ENCODE assay signal across 17 mouse cellular contexts in the genomic region with DNA sequence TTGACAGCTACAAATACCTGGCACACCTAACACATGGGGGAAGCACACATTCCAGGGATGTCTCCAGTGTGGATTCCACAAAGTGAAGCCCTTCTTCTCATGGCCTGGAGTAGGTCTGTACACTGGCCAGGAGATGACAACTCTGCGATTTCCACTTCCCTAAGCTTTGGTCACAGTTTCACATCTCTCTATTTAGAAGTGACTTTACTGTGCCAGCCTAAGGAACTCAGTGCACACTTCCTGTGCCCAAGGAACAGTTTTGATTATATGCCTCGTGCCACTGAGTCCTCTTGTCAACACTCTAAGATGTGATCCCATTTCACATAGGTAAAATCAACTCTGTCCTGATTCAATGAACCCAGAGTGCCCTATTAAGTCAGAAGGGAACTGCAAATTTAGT. TPM values are rescaled to one million over a fixed set of nuclear protein-coding genes. Genes with fewer than 3 reads are reported as not detected.
DNase-seq lines count a peak whose midpoint lies in the region; ATAC-seq and TF ChIP-seq lines count a peak whose summit lies in the region.
"Had no signal": no experiment of that assay in that cellular context is flagged by ENCODE, and none has a peak within 500 bp of the region (broad histone marks: within the 10 kb centered on the region; RNA-seq: fewer than 3 reads in every experiment).

No protein-coding gene starts in this region.

- no peak for ATAC-seq in lung, postnatal 0 days
- ATAC-seq: intestine, postnatal 0 days; midbrain, embryonic 16.5 days had no signal

- TF ChIP-seq EP300 in heart, adult 2 months (IDR thresholded peaks at IDR 0.05; ENCODE audit: insufficient read depth, low read depth, low read length) = no peak
- TF ChIP-seq EP300 in lung, postnatal 0 days (IDR thresholded peaks at IDR 0.05) = no peak

- H3K27me3 ChIP-seq in heart, adult 2 months (ENCODE audit: control insufficient read depth, insufficient read depth, low read length) = no peaks in the 10 kb centered on the region
- no peaks in the 10 kb centered on the region for H3K27me3 ChIP-seq in lung, postnatal 0 days (replicated peaks; ENCODE audit: insufficient read depth, low read length)
- no peaks in the 10 kb centered on the region for H3K27me3 ChIP-seq in megakaryocyte, embryonic 14.5 days (replicated peaks)
- H3K27me3 ChIP-seq: hindbrain, embryonic 12.5 days; limb, embryonic 12.5 days; lung, embryonic 15.5 days had no signal

- H3K79me2 ChIP-seq in heart, adult 2 months (replicated peaks; ENCODE audit: control insufficient read depth, insufficient read depth, low read length) = peaks cover 16% of the 10 kb centered on the region

- no peak overlapping the region for H3K9ac ChIP-seq in heart, adult 2 months (ENCODE audit: low read depth, low read length)
- no peak overlapping the region for H3K9ac ChIP-seq in lung, postnatal 0 days (replicated peaks; ENCODE audit: low read depth)
- H3K9ac ChIP-seq: hindbrain, embryonic 12.5 days; limb, embryonic 12.5 days; lung, embryonic 15.5 days had no signal

- H3K4me3 ChIP-seq in heart, adult 2 months = no peak overlapping the region
- H3K4me3 ChIP-seq in lung, postnatal 0 days (ENCODE audit: low read depth, low read length) = no peak overlapping the region
- H3K4me3 ChIP-seq in bone marrow macrophage, adult 2 months (ENCODE audit: insufficient read depth, low read length) = no peak overlapping the region
- H3K4me3 ChIP-seq in megakaryocyte, embryonic 14.5 days (replicated peaks) = peak overlapping the region; percentile 24
- H3K4me3 ChIP-seq: hindbrain, embryonic 12.5 days; limb, embryonic 12.5 days; lung, embryonic 15.5 days had no signal

- 35% methylated on average over 2 of the region's 2 CpGs for WGBS in heart, adult 2 months
- whole genome bisulfite sequencing in lung, postnatal 0 days = 45% methylated on average over 2 of the region's 2 CpGs

- no peaks in the 10 kb centered on the region for H3K9me3 ChIP-seq in lung, postnatal 0 days (ENCODE audit: low read length)
- H3K9me3 ChIP-seq in megakaryocyte, embryonic 14.5 days = no peaks in the 10 kb centered on the region
- H3K9me3 ChIP-seq: hindbrain, embryonic 12.5 days; limb, embryonic 12.5 days; lung, embryonic 15.5 days had no signal

- no peak for TF ChIP-seq CTCF in heart, adult 2 months (IDR thresholded peaks at IDR 0.05)
- TF ChIP-seq CTCF in lung, postnatal 0 days (IDR thresholded peaks at IDR 0.05) = no peak
- TF ChIP-seq CTCF in bone marrow macrophage, adult 2 months (IDR thresholded peaks at IDR 0.05; ENCODE audit: low read depth, low read length) = no peak

- peak overlapping the region; percentile 42 for H3K27ac ChIP-seq in heart, adult 2 months
- peak overlapping the region; percentile 43; the same call in 1 of the 2 replicates for H3K27ac ChIP-seq in lung, postnatal 0 days (ENCODE audit: low read length)
- H3K27ac ChIP-seq in bone marrow macrophage, adult 2 months (ENCODE audit: insufficient read depth, low read depth, low read length) = peak overlapping the region; percentile 76
- H3K27ac ChIP-seq: hindbrain, embryonic 12.5 days; limb, embryonic 12.5 days had no signal

- TF ChIP-seq POLR2A in heart, adult 2 months (IDR thresholded peaks at IDR 0.05; ENCODE audit: insufficient read depth, low read depth, low read length) = no peak; the same call in 1 of the 2 replicates
- TF ChIP-seq POLR2A in bone marrow macrophage, adult 2 months (IDR thresholded peaks at IDR 0.05; ENCODE audit: borderline replicate concordance, low read depth, low read length) = no peak

- intact Hi-C loops in heart, adult 2 months (cut with DNase I) = loop anchor here (10.0 kb wide), 1 partner anchor 204 kb away; a partner anchor contains a TSS
- intact Hi-C loops in heart, postnatal 36 days (cut with DNase I) = no loop called here

- DNase-seq in heart, adult 2 months = no peak
- no peak for DNase-seq in heart, postnatal 36 days
- no peak for DNase-seq in lung, postnatal 0 days (ENCODE audit: low spot score)
- no peak for DNase-seq in lung, postnatal 14 days
- DNase-seq in left cerebral cortex, adult 8-10 months (ENCODE audit: low spot score in 2 of 2) = no peak
- DNase-seq in cerebellum, adult 11 months = no peak
- DNase-seq: adrenal gland, postnatal 14 days; cerebellum, adult 2 months; kidney, postnatal 14 days; right cerebral cortex, adult 18-20 months had no signal

- no peak overlapping the region for H3K4me2 ChIP-seq in lung, postnatal 0 days (replicated peaks; ENCODE audit: low read depth, low read length)
- H3K4me2 ChIP-seq: hindbrain, embryonic 12.5 days; limb, embryonic 12.5 days; lung, embryonic 15.5 days had no signal

- peaks cover 39% of the 10 kb centered on the region for H3K36me3 ChIP-seq in heart, adult 2 months (ENCODE audit: control insufficient read depth, insufficient read depth, low read length)
- H3K36me3 ChIP-seq in lung, postnatal 0 days (ENCODE audit: insufficient read depth, low read length) = no peaks in the 10 kb centered on the region
- H3K36me3 ChIP-seq in megakaryocyte, embryonic 14.5 days (replicated peaks; ENCODE audit: low read length) = peaks cover 85% of the 10 kb centered on the region
- H3K36me3 ChIP-seq: hindbrain, embryonic 12.5 days; lung, embryonic 15.5 days had no signal

- H3K4me1 ChIP-seq in heart, adult 2 months (ENCODE audit: control insufficient read depth, insufficient read depth, low read length) = peaks cover 46% of the 10 kb centered on the region
- peaks cover 41% of the 10 kb centered on the region for H3K4me1 ChIP-seq in lung, postnatal 0 days (ENCODE audit: insufficient read depth, low read depth, low read length)
- peaks cover 53% of the 10 kb centered on the region for H3K4me1 ChIP-seq in bone marrow macrophage, adult 2 months (ENCODE audit: control insufficient read depth, insufficient read depth, low read length)
- H3K4me1 ChIP-seq in megakaryocyte, embryonic 14.5 days = peaks cover 96% of the 10 kb centered on the region

RNA-seq across cellular contexts. Expression of a gene that starts 13.4 kb away (rescaled TPM):
- 10 to 100 TPM; 68.7 to 69.7 TPM for total RNA-seq in heart, adult 2 months (2021)
- polyA plus RNA-seq in heart, adult 2 months (2012; rRNA removed) = 42.6 and 57.4 TPM in 2 replicates
- 10 to 100 TPM; 62.1 to 69.1 TPM for total RNA-seq in heart, postnatal 36 days (2021)
- polyA plus RNA-seq in lung, postnatal 0 days (2015; fragmentation: Nextera tagmentation; extraction: Ambion mirVana) = 82.9 and 89.4 TPM in 2 replicates
- polyA plus RNA-seq in bone marrow macrophage, adult 2 months (2012; ENCODE audit: insufficient read depth, insufficient read length, missing spikeins) = 75.9 and 77.7 TPM in 2 replicates
- polyA plus RNA-seq in megakaryocyte, embryonic 14.5 days (2012; ENCODE audit: insufficient read depth, low replicate concordance) = 43.8 and 101 TPM in 2 replicates
- total RNA-seq in left cerebral cortex, adult 8-10 months (2022) = 1 to 10 TPM; 4.2 to 7.3 (median 5.4) TPM
